Mouse (Mus musculus) testis, postnatal 10 days (tissue): ENCODE measurements around the gene Zfp747.
A peak's percentile ranks its signal among the peaks of the same experiment; 100 is the strongest.
"Not testable (repeated sequence)": the region's sequence is repeated elsewhere in the genome, so short reads cannot be mapped to it uniquely, and the experiment has no call there.

Experiments
- DNase-seq: peaks from one replicate; pipeline ENCODE4 v3.0.0; 2021; ENCODE audit warnings: low spot score

Gene Zfp747

GRCm38 (mm10) chr7:127375271-127376245 lies at the start of gene Zfp747:
Gene Zfp747 (minus strand): TSS chr7:127376050.
- peak; percentile 93 for DNase-seq

GRCm38 (mm10) chr7:127425291-127425690 lies 49.4 kb upstream of the Zfp747 start:
- no peak for DNase-seq

- DNase-seq = no peak
Measured at GRCm38 (mm10) chr7:127422247-127422646, 46.4 kb upstream of the Zfp747 start.

GRCm38 (mm10) chr7:127421388-127422191 lies 45.7 kb upstream of the Zfp747 start, which contains the start of gene Zfp688:
Gene Zfp688 (minus strand): TSS chr7:127422068.
- peak; percentile 97 for DNase-seq

- DNase-seq = no peak
Measured at GRCm38 (mm10) chr7:127411418-127411817, 35.6 kb upstream of the Zfp747 start.

- DNase-seq = peak; percentile 91
Measured at GRCm38 (mm10) chr7:127406002-127406987, 30.4 kb upstream of the Zfp747 start, which contains the start of gene Zfp764. Gene Zfp764 (minus strand): TSS chr7:127406822.

GRCm38 (mm10) chr7:127404101-127404500 lies 28.3 kb upstream of the Zfp747 start:
- DNase-seq = not testable (repeated sequence)

- no peak for DNase-seq
Measured at GRCm38 (mm10) chr7:127402980-127403379, 27.1 kb upstream of the Zfp747 start.

GRCm38 (mm10) chr7:127400355-127400754 lies 24.5 kb upstream of the Zfp747 start:
- no peak for DNase-seq

- DNase-seq = no peak
Measured at GRCm38 (mm10) chr7:127393944-127394333, 18.1 kb upstream of the Zfp747 start.

GRCm38 (mm10) chr7:127393157-127393943 lies 17.5 kb upstream of the Zfp747 start, which contains the start of gene E430018J23Rik:
Gene E430018J23Rik (minus strand): TSS chr7:127393629.
- DNase-seq = peak; percentile 96

GRCm38 (mm10) chr7:127392251-127392824 lies 16.5 kb upstream of the Zfp747 start:
- no peak for DNase-seq

GRCm38 (mm10) chr7:127391538-127391937 lies 15.7 kb upstream of the Zfp747 start:
- no peak for DNase-seq

- no peak for DNase-seq
Measured at GRCm38 (mm10) chr7:127390306-127390705, 14.5 kb upstream of the Zfp747 start.

- DNase-seq = not testable (repeated sequence)
Measured at GRCm38 (mm10) chr7:127388201-127388600, 12.4 kb upstream of the Zfp747 start.

- DNase-seq = peak; percentile 93
Measured at GRCm38 (mm10) chr7:127386641-127387392, 11.0 kb upstream of the Zfp747 start, which contains the start of gene 9130019O22Rik. Gene 9130019O22Rik (minus strand): TSS chr7:127387166.

- DNase-seq = not testable (repeated sequence)
Measured at GRCm38 (mm10) chr7:127385560-127385959, 9.7 kb upstream of the Zfp747 start.

- DNase-seq = no peak
Measured at GRCm38 (mm10) chr7:127378310-127378921, 2.6 kb upstream of the Zfp747 start.

- DNase-seq = not testable (repeated sequence)
Measured at GRCm38 (mm10) chr7:127371870-127372269, 4.0 kb downstream of the Zfp747 start.
